Mouse (Mus musculus) embryonic facial prominence, embryonic 15.5 days (tissue): ENCODE measurements around the gene Itgb4. TPM values are rescaled to one million over a fixed set of nuclear protein-coding genes. Genes with fewer than 3 reads are reported as not detected.

Experiments
- ATAC-seq: fragments of 200-750 bp; cut with Nextera tagmentation; 2 replicates; pipeline ENCODE4 v1.8.0; 2017; ENCODE audit warnings: low read depth, moderate TSS enrichment; ENCODE audit not compliant: insufficient number of reproducible peaks, low FRiP score, low TSS enrichment
- H3K27ac ChIP-seq: fragments of 300-500 bp; sonication (generic); replicated peaks from 2 replicates; pipeline ENCODE4 v1.5.1; 2015; ENCODE audit warnings: mild to moderate bottlenecking, inconsistent platforms
- H3K27me3 ChIP-seq: fragments of 300-500 bp; sonication (generic); 2 replicates; pipeline ENCODE4 v1.6.1; 2015; ENCODE audit warnings: inconsistent platforms
- H3K36me3 ChIP-seq: fragments of 300-500 bp; sonication (generic); 2 replicates; pipeline ENCODE4 v1.6.1; 2015; ENCODE audit warnings: mild to moderate bottlenecking, inconsistent platforms
- H3K4me1 ChIP-seq: fragments of 300-500 bp; sonication (generic); 2 replicates; pipeline ENCODE4 v1.6.1; 2015; ENCODE audit warnings: inconsistent platforms
- H3K4me2 ChIP-seq: fragments of 300-500 bp; sonication (generic); replicated peaks from 2 replicates; pipeline ENCODE4 v1.6.1; 2015; ENCODE audit warnings: mild to moderate bottlenecking, inconsistent platforms
- H3K4me3 ChIP-seq: fragments of 300-500 bp; sonication (generic); replicated peaks from 2 replicates; pipeline ENCODE4 v1.5.1; 2015; ENCODE audit warnings: mild to moderate bottlenecking, inconsistent platforms
- H3K9ac ChIP-seq: fragments of 300-500 bp; sonication (generic); 2 replicates; pipeline ENCODE4 v1.6.1; 2015; ENCODE audit warnings: inconsistent platforms
- H3K9me3 ChIP-seq: fragments of 300-500 bp; sonication (generic); replicated peaks from 2 replicates; pipeline ENCODE4 v1.6.1; 2016; ENCODE audit warnings: inconsistent platforms
- WGBS: fragments of 180-500 bp; shearing (Covaris S2); methylation state at CpG from one replicate; pipeline ENCODE4 v1.1.7; 2015; 5-methylcytosine and 5-hydroxymethylcytosine counted together
- polyA plus RNA-seq: library from polyadenylated mRNA; unstranded; fragments of >200 nt; fragmentation: Nextera tagmentation; extraction: Ambion mirVana; gene quantifications from 2 replicates; pipeline ENCODE4 v1.2.1, GENCODE M21; 2015

The Itgb4 gene
- polyA plus RNA-seq, 1 experiment from 2014 or later: 21.5 TPM

- Histone ChIP-seq H3K4me2 (no peak overlapping the region), H3K36me3 (peaks cover 87% of the 10 kb centered on the region), H3K27me3 (no peaks in the 10 kb centered on the region), H3K9ac (no peak overlapping the region), H3K4me3 (no peak overlapping the region), H3K27ac (no peak overlapping the region), H3K4me1 (no peaks in the 10 kb centered on the region), H3K9me3 (no peaks in the 10 kb centered on the region; the same call in 1 of the 2 replicates)
- 71% methylated on average over 2 of the region's 2 CpGs for WGBS
- ATAC-seq: no peak
These were observed 75.1 kb downstream of the Itgb4 start for GRCm38 (mm10) chr11:116049610-116050009.

GRCm38 (mm10) chr11:116050196-116050595 lies 75.7 kb downstream of the Itgb4 start:
- Histone ChIP-seq H3K9ac (no peak overlapping the region), H3K9me3 (no peaks in the 10 kb centered on the region; the same call in 1 of the 2 replicates), H3K4me2 (no peak overlapping the region), H3K36me3 (peaks cover 92% of the 10 kb centered on the region), H3K27ac (no peak overlapping the region), H3K27me3 (no peaks in the 10 kb centered on the region), H3K4me3 (no peak overlapping the region), H3K4me1 (no peaks in the 10 kb centered on the region)
- no peak for ATAC-seq
- WGBS: 81% methylated on average over 4 of the region's 4 CpGs

GRCm38 (mm10) chr11:116053510-116054229 lies 79.2 kb downstream of the Itgb4 start:
- Histone ChIP-seq H3K36me3 (peaks cover 95% of the 10 kb centered on the region), H3K4me1 (no peaks in the 10 kb centered on the region), H3K27ac (no peak overlapping the region), H3K4me3 (no peak overlapping the region), H3K9me3 (no peaks in the 10 kb centered on the region; the same call in 1 of the 2 replicates), H3K4me2 (no peak overlapping the region), H3K27me3 (no peaks in the 10 kb centered on the region), H3K9ac (no peak overlapping the region)
- 91% methylated on average over 9 of the region's 9 CpGs for WGBS
- no peak for ATAC-seq

- 90% methylated on average over 11 of the region's 11 CpGs for WGBS
- Histone ChIP-seq H3K9ac (no peak overlapping the region), H3K4me3 (no peak overlapping the region), H3K27ac (no peak overlapping the region), H3K4me1 (no peaks in the 10 kb centered on the region), H3K9me3 (no peaks in the 10 kb centered on the region), H3K4me2 (no peak overlapping the region), H3K36me3 (peaks cover 95% of the 10 kb centered on the region), H3K27me3 (no peaks in the 10 kb centered on the region)
- ATAC-seq: no peak
These were observed 81.4 kb downstream of the Itgb4 start for GRCm38 (mm10) chr11:116055873-116056272.

GRCm38 (mm10) chr11:116057237-116057881 lies 82.8 kb downstream of the Itgb4 start:
- no peak overlapping the region for H3K27ac ChIP-seq
- no peak overlapping the region for H3K9ac ChIP-seq
- H3K4me1 ChIP-seq: no peaks in the 10 kb centered on the region
- H3K4me2 ChIP-seq: no peak overlapping the region
- no peak overlapping the region for H3K4me3 ChIP-seq
- peaks cover 93% of the 10 kb centered on the region for H3K36me3 ChIP-seq
- WGBS: 89% methylated on average over 4 of the region's 4 CpGs
- H3K27me3 ChIP-seq: no peaks in the 10 kb centered on the region
- H3K9me3 ChIP-seq: no peaks in the 10 kb centered on the region
- no peak for ATAC-seq

Other genes with a start within 250 kb of the Itgb4 start
- 24.2 and 25.0 TPM in 2 replicates for gene Tmem94, start 209.3 kb upstream of the Itgb4 start, polyA plus RNA-seq
- 19.0 TPM in 2 replicates for gene Caskin2, start 161.1 kb upstream of the Itgb4 start, polyA plus RNA-seq
- 31.5 and 34.8 TPM in 2 replicates for gene Tsen54, start 160.0 kb upstream of the Itgb4 start, polyA plus RNA-seq
- gene Llgl2, start 150.7 kb upstream of the Itgb4 start, polyA plus RNA-seq: 21.8 and 22.6 TPM in 2 replicates
- 0.54 and 0.57 TPM in 2 replicates for gene Myo15b, start 116.3 kb upstream of the Itgb4 start, polyA plus RNA-seq
- gene Smim5, start 74.7 kb upstream of the Itgb4 start, polyA plus RNA-seq: 19.6 and 23.0 TPM in 2 replicates
- gene Smim6, start 62.7 kb upstream of the Itgb4 start, polyA plus RNA-seq: 1.6 and 2.6 TPM in 2 replicates
- gene Sap30bp, start 41.4 kb upstream of the Itgb4 start, polyA plus RNA-seq: 32.9 and 38.1 TPM in 2 replicates
- gene Recql5, start 41.2 kb upstream of the Itgb4 start, polyA plus RNA-seq: 21.4 and 23.9 TPM in 2 replicates
- gene Galk1, start 38.0 kb downstream of the Itgb4 start, polyA plus RNA-seq: 173 and 176 TPM in 2 replicates
- 1,738 and 1,786 TPM in 2 replicates for gene H3f3b, start 53.3 kb downstream of the Itgb4 start, polyA plus RNA-seq
- 36.8 and 42.2 TPM in 2 replicates for gene Unk, start 55.6 kb downstream of the Itgb4 start, polyA plus RNA-seq
- gene Unc13d, start 103.3 kb downstream of the Itgb4 start, polyA plus RNA-seq: 4.3 and 4.8 TPM in 2 replicates
- gene Wbp2, start 112.3 kb downstream of the Itgb4 start, polyA plus RNA-seq: 68.6 and 90.8 TPM in 2 replicates
- 25.1 and 27.6 TPM in 2 replicates for gene Trim47, start 152.5 kb downstream of the Itgb4 start, polyA plus RNA-seq
- gene Trim65, start 156.4 kb downstream of the Itgb4 start, polyA plus RNA-seq: 5.2 and 6.1 TPM in 2 replicates
- 86.9 and 93.7 TPM in 2 replicates for gene Mrpl38, start 164.2 kb downstream of the Itgb4 start, polyA plus RNA-seq
- 36.9 and 44.9 TPM in 2 replicates for gene Fbf1, start 193.5 kb downstream of the Itgb4 start, polyA plus RNA-seq
- gene Ten1, start 224.1 kb downstream of the Itgb4 start, polyA plus RNA-seq: 81.0 and 86.7 TPM in 2 replicates
- gene Acox1, start 224.3 kb downstream of the Itgb4 start, polyA plus RNA-seq: 29.1 and 31.1 TPM in 2 replicates